Mouse (Mus musculus) retina, adult 2 months (tissue): ENCODE data around the gene Timm44.

Source experiments
- DNase-seq: peaks from one replicate; pipeline ENCODE4 v3.0.0-alpha.2; 2012; ENCODE audit warnings: low read depth, low spot score

Timm44 gene

GRCm38 (mm10) chr8:4238434-4239192 is 37.1 kb downstream of the Timm44 start, which contains the start of the genes Map2k7 and Gm49320:
Gene Map2k7, plus strand, starts transcription at chr8:4238740.
Gene Gm49320, plus strand, starts transcription at chr8:4238865.
- DNase-seq: peak; percentile 98

- DNase-seq: no peak
Measured at GRCm38 (mm10) chr8:4237814-4238433, 37.8 kb downstream of the Timm44 start.

GRCm38 (mm10) chr8:4230612-4231351 is 44.9 kb downstream of the Timm44 start:
- DNase-seq: no peak

GRCm38 (mm10) chr8:4229784-4230183 is 45.9 kb downstream of the Timm44 start:
- DNase-seq: no peak

- no peak for DNase-seq
Measured at GRCm38 (mm10) chr8:4227919-4228318, 47.8 kb downstream of the Timm44 start.

- DNase-seq: no peak
Measured at GRCm38 (mm10) chr8:4226739-4227347, 48.9 kb downstream of the Timm44 start, which contains the start of gene Lrrc8e. Gene Lrrc8e, plus strand, starts transcription at chr8:4226827.

- no peak for DNase-seq
Measured at GRCm38 (mm10) chr8:4226323-4226722, 49.4 kb downstream of the Timm44 start.

- DNase-seq: no peak
Measured at GRCm38 (mm10) chr8:4222059-4222458, 53.7 kb downstream of the Timm44 start.

- no peak for DNase-seq
Measured at GRCm38 (mm10) chr8:4219617-4220016, 56.1 kb downstream of the Timm44 start.

- no peak for DNase-seq
Measured at GRCm38 (mm10) chr8:4216791-4217621, 58.7 kb downstream of the Timm44 start, which contains the start of gene Prr36. Gene Prr36, minus strand, starts transcription at chr8:4217459.

GRCm38 (mm10) chr8:4216296-4216695 is 59.4 kb downstream of the Timm44 start:
- no peak for DNase-seq

GRCm38 (mm10) chr8:4214006-4214980 is 61.4 kb downstream of the Timm44 start:
- no peak for DNase-seq

GRCm38 (mm10) chr8:4213210-4214005 is 62.3 kb downstream of the Timm44 start:
- no peak for DNase-seq

GRCm38 (mm10) chr8:4212809-4213209 is 62.9 kb downstream of the Timm44 start:
- DNase-seq: no peak

- DNase-seq: no peak
Measured at GRCm38 (mm10) chr8:4211097-4211496, 64.6 kb downstream of the Timm44 start.
